Mouse (Mus musculus) lung, postnatal 0 days (tissue): ENCODE measurements around the gene Ddrgk1.

Source experiments
- CTCF ChIP-seq: IDR thresholded peaks from 2 replicates; pipeline ENCODE4 v1.5.1; 2016; ENCODE audit warnings: antibody characterized with exemption, mild to moderate bottlenecking
- EP300 ChIP-seq: IDR thresholded peaks from 2 replicates; pipeline ENCODE4 v1.6.1; 2016; ENCODE audit warnings: antibody characterized with exemption, mild to moderate bottlenecking, control low read depth

DNA sequence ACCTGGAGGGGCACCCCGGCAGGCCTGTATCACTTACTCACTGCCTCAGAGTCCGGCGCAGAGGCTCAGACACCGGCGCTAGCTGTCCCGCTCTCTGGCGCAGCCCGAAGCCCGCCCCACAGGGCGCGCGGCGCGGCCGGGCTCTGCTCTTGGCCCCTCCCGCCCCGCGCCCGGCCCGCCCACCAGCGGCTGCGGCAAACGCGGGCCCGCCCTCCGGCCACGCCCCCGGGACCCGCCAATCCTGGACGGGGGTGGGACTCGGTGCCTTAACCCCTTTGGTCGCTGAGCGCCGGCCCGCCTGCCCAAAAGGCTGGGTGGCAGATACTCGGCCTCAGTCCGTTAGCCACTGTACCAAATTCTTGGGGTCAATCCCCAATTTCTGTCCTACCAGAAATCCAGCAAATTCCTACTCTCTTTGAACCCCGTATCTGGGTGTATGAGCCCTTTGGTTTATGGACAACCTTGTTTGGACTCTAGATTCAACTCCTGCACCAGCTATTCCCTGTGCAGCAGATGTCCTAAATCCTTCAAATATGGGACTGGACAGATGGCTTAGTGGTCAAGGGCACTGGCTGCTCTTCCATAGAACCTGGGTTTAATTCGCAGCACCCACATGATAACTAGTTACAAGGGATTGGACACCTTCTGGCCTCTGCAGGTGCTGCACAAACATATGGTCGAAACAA lies 21.6 kb downstream of the Ddrgk1 start, which contains the start of gene Lzts3:
- TF ChIP-seq CTCF (no peak), EP300 (no peak)
